Mouse (Mus musculus) neutrophil, adult 5-6 weeks (primary cell): Measurements from ENCODE around the gene Gm20509. TPM values are rescaled to one million over a fixed set of nuclear protein-coding genes. Genes with fewer than 3 reads are reported as not detected.
"Not testable (repeated sequence)": the region's sequence is repeated elsewhere in the genome, so short reads cannot be mapped to it uniquely, and the experiment has no call there.

Experiments
- ATAC-seq: fragments of 151-379, 151-347 bp; 2 replicates; pipeline ENCODE4 v1.8.0; 2017; ENCODE audit warnings: mild to moderate bottlenecking, moderate TSS enrichment; ENCODE audit not compliant: insufficient number of reproducible peaks, poor library complexity, low FRiP score, severe bottlenecking; ENCODE audit errors: extremely low read depth
- total RNA-seq: library from RNA; stranded (forward); fragments of 200-1000 nt; gene quantifications from 2 replicates; pipeline ENCODE4 v1.2.3, GENCODE M21; 2017

Gm20509 gene
- total RNA-seq = not detected in 2 replicates

DNA sequence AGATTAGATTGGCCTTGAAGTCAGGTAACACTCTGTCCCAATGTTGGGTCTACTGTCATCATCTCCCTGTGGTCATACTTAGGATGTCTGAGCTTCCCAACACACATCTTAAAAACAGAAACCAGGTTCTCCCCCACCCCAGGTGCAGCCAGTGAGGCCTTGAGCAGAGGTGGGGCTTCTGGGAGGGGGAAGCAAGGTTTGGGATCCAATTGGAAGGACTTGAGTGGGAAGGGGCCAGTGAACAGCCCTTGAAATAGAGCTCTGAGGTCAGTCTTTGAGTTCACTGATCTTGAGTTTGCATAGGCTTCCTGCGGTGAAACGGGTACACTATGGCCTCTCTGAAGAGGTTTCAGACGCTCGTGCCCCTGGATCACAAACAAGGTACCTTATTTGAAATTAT, at the start of gene Gm20509:
TSS of gene Gm20509 (plus strand) at position 290 of the 400 bp plus-strand sequence.
- no peak for ATAC-seq

DNA sequence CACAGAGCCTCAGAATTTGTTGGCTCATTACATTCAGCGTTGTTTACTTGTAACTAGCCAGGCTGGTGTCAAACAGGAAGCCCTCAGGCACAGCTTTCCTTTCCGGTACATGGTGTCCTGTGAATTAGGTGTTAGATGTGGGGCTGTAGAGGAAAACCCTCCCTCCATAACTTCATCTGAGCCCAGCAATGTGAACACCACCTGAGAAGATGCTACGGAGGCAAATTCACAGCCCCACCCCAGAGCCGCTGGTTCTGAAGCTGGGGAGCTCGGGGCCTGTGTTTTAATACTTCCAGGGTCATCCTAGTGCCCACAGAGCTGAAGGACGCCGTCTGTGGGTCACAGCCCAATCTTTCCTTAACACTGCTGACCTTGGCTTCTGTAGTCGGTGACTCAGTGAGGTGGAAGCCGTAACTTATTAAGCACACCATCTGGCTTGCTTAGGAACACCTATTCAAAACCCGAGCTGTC, 46.8 kb upstream of the Gm20509 start:
- no peak for ATAC-seq

DNA sequence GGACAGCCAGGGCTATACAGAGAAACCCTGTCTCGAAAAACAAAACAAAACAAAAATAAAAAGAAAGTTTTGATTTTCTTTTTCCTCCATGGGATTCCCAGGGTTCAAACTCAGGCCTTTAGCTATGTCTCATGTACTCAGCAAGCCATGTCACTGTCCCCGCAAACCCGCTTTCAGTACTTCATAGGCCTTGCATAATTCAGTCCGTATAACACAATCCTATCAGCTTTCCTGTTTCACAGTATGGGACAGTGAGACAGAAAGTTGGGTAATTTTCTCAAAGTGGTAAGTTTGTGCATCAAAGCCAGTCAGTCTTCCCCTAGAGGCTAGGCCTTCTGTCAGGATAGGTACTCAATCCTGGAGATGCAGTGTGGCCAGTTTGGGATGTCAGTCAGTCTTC, 43.0 kb upstream of the Gm20509 start:
- no peak for ATAC-seq

- no peak for ATAC-seq
These were observed 38.5 kb upstream of the Gm20509 start for GRCm38 (mm10) chr9:73063621-73064290.

GRCm38 (mm10) chr9:73067086-73067485, 35.2 kb upstream of the Gm20509 start:
- no peak for ATAC-seq

DNA sequence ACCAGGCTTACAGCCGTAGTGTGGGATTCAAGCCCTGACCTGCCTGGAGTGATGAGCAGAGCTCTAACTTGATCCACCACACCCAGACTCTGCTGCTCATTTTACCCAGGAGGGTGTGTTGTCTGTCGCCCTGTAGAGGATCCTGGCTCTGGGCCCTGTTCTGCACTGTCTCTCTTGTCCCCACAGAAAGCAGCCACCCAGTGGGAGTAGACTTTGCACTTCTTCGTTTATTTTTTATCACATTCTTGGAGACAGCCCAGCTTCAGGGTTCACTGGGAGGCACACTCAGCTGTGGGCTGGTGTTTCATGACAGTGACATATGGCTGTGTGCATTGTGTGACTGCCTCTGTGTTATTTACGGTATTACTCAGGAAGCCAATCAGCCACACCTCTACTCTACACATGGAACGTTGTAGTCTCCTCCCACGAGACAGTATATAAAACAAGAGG, 34.0 kb upstream of the Gm20509 start:
- no peak for ATAC-seq

DNA sequence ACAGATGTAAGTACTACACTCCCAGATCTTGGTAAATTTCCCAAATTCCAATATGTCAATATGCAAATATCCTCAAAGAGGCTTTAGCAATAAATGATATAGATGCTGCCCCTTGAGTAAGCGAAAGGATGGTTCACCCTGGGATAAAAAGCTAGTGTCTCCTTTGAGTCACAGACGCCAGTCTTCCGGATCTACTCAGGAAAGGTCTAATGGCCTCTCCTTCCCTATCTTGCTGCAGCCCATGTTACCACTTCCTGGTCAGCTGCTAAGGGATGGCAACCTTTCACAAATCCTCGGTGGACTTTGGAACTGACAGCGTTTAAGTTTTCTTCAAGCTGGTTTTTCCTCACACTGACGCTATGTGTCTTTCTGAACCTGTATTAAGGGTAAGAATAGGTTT, 33.6 kb upstream of the Gm20509 start:
- ATAC-seq = no peak

DNA sequence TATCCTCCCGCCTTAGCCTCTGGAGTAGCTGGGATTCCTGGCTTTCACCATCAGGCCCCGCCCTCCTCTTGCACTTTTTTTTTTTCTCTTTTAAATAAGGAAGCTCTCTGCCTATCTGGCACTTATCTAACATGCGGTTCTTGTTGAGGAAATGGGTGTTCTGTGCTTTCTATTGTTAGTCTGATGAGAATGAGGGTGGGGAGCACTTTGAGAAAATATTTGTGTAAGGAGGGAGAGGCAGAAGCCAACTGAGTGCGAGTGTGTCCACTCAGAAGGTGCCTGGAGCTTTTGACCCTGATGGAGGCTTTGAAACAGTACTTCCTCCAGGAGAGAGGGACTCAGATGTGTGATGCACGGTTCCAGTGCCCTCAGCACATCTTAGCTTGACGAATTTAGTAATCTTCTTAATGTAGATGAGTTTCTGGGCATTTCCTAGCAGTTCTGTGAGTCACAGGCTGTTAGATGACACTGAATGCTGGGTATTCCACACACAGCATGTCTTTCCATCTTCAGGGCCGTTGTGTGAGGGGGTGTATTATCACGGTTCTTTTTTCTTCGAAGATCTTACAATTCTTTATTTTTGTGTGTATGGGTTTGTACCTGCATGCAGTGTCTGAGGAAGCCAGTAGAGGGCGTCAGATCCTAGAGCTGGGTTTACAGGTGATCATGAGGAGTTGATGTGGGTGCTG, 31.2 kb upstream of the Gm20509 start:
- no peak for ATAC-seq

GRCm38 (mm10) chr9:73072426-73072825, 29.8 kb upstream of the Gm20509 start:
- ATAC-seq = 0 out of 2 replicates have a peak, but pooled peaks have one; percentile 30

DNA sequence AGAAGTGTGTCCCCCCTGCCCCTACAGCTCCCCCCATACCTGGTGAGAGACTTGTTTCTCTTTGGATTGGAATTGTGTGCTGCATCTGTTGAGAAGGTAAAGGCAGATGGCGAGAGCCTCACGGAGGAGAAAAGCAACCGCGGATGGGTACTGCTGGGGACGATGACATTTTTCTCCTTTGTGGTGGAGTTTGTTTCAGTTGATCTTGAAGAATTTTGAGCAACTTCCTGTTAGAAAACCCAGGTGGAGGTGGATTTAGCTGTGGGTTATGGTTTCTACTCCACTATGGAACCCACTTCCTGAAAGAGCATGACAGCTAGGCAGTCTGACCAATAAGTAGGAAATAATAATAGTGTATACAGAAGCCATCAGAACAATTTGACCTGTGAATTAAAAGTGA, 29.1 kb upstream of the Gm20509 start:
- ATAC-seq = 0 out of 2 replicates have a peak, but pooled peaks have one; percentile 22

- ATAC-seq = not testable (repeated sequence)
These were observed 22.9 kb upstream of the Gm20509 start for GRCm38 (mm10) chr9:73079349-73079748.

DNA sequence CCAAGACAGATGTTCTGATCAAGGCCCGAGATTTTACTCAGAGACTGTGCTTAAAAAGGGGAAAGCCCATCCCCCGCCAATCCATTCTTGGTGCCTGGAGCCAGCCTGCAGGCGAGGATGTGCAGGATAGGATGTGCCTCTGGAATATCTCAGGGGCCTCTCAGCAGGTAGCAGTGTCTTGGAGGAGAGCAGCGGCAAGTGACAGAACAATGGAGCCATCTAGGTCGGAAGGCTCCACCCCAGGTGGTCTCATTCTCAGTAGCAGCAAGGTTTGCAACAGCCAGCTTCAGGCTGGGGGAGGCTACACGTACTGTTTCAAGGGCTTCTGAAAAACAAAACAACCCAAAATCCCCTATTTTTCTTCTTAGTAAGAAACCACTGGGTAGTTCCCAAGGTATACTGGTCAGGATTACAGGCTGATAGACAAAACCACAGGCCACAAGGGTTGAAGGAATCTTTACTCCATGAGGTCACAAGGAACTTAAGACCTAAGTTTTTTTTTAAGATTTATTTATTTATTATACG, 22.4 kb upstream of the Gm20509 start:
- ATAC-seq = no peak

DNA sequence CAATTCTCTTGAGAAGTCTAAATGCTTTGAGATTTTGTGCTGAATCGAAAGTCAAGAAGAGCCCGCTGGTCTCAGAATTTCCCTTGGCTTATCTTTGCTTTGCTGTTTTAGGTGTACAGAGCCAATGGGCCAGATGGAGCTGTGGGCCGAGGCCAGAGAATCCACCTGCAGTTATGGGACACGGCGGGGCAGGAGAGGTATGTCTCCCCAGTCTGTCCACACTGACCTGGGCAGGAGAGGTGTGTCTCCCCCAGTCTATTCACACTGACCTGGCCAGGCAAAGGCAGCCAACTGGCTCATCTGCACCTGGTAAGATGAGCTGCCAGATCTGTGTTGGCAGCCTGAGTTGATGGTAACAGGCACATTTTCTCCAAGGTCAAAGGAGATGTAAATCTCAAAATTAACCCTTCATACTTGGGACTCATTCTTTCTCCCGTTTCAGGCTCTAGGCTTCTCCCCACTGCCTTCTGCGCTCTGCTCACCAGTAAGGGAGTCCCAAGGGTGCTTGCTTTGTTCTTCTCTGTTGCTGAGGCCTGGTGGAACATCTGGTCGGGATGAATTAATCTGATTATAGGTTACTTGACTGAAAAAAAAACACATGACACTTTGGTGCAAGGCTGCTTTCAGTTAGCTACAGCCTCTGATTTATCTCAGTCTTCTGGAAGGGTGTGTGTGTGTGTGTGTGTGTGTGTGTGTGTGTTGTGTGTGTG, 19.8 kb upstream of the Gm20509 start:
- no peak for ATAC-seq

DNA sequence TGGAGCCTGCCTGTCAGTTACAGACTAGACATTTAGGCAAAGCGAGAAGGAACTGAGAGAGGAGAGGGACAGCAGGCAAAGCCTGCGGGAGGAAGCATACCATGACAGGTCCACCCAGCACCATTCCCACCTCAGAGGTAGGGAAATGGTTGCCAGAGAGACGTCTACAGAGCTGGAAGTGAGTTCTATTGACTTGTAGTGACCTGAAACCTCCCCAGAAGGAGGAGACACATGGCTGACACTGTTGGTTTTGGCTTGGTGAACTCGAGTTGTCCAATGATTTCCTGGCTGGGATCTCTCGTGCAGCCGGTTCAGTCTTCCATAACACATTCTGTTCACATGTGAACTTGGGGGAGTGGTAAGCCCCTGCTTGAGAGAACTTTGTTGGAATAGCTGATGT, 18.3 kb upstream of the Gm20509 start:
- no peak for ATAC-seq

- ATAC-seq = peak; percentile 47
These were observed 16.4 kb upstream of the Gm20509 start for GRCm38 (mm10) chr9:73085845-73086244.

- ATAC-seq = no peak
These were observed 15.1 kb upstream of the Gm20509 start for GRCm38 (mm10) chr9:73087121-73087520.

DNA sequence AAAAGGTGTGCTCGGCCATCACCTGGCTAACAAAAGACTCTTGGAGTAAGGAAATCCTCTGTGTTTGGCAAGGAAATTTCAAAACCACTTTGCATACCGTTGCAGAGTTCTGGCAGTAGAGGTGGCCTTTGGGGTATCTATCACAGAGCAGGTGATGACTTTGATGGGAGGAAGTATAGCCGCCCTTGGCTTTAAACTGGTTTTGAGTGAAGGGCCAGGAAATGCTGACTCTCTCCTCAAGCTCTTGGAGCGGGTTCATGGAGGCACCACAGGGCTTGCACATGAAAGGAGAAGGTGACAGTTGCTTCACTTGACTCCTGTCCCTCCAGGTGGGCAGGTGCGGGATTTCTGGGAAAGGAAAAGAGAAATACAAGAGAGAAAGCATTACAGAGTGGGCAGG, 14.7 kb upstream of the Gm20509 start:
- no peak for ATAC-seq

GRCm38 (mm10) chr9:73089222-73089920, 12.9 kb upstream of the Gm20509 start:
- peak; percentile 84 for ATAC-seq

DNA sequence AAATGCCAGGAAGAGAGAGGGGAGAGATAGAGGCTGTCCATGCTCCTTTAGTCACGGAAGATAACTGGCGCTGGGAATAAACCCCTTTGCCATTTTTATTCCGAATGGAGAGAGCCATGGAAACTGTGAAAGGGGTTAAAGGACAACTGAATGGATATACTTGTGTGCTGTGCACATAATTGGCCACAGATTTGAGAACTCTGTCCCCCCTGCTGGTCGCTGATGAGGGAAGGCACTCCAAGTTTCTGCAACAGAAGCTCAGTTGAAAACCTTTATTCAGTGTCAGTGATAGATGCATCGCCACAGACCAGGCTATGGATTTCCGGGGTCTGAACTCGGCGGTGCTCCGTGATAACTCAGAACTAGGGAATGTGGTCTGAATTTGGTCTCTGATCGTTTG, 12.1 kb upstream of the Gm20509 start:
- no peak for ATAC-seq
